Mouse (Mus musculus) adrenal gland, postnatal 25 days (tissue): ENCODE results near the gene Slc4a1ap. TPM values are rescaled to one million over a fixed set of nuclear protein-coding genes. Genes with fewer than 3 reads are reported as not detected.
"Not testable (repeated sequence)": the region's sequence is repeated elsewhere in the genome, so short reads cannot be mapped to it uniquely, and the experiment has no call there.

Experiments
- DNase-seq: peaks from one replicate; pipeline ENCODE4 v3.0.0; 2021; ENCODE audit warnings: mixed read lengths
- long read RNA-seq: library from polyadenylated mRNA; stranded (forward); transcript quantifications from one replicate; pipeline ENCODE4 v2.0.0, GENCODE M21; 2021
- total RNA-seq: library from RNA; stranded (reverse); gene quantifications from 2 replicates; pipeline ENCODE4 v1.2.3, GENCODE M21; 2021

Slc4a1ap gene
- 35.7 and 38.4 TPM in 2 replicates for total RNA-seq
- long read RNA-seq, transcript Slc4a1ap-213 (14 exons, 2,499 nt): minor isoform, 6 of 31 reads
- long read RNA-seq, transcript Slc4a1ap-201 (13 exons, 2,424 nt): major isoform, 7 of 31 reads
- long read RNA-seq, partial matches to known transcripts: 6 of 31 reads
- long read RNA-seq, other reads (novel, unspliced or antisense): 12 of 31 reads

DNA sequence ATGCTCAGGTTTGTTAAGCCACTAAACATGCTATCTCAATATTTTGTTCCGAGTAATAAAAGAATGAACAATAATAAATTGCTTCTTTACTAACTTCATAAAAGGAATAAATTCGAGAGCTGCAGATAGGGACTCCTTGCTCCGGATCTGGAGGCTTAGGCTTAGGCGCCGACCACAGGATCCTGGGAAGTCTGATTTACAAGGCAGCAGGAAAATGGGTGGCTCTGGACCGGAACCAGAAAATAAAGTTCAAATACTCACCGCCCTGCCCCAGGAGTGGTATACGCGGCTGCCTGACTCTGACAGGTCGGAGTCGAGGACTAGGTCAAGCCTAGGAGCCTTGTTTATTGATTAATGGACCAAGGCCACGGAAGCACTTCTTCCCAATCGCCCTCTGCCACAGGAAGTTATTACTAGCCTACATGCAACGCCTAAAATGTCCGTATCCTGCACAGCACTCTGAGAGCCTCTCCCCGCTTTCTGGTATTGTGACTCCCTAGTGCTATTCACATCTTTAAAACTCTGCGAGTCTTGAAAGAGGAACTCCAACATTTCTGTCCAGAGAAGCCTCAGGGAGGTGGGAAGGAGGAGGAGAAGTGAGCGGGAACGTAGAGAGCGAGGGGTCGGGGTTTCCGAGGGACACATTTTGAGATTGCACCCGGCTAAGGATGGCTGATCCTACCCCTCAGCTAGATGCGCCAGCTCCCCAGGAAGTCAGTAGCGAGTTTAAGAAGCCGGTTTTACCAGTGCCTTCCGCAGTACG, at the start of gene Slc4a1ap:
Gene Slc4a1ap, plus strand, starts transcription at position 642 of the 763 bp plus-strand sequence.
- DNase-seq: peak; percentile 73

DNA sequence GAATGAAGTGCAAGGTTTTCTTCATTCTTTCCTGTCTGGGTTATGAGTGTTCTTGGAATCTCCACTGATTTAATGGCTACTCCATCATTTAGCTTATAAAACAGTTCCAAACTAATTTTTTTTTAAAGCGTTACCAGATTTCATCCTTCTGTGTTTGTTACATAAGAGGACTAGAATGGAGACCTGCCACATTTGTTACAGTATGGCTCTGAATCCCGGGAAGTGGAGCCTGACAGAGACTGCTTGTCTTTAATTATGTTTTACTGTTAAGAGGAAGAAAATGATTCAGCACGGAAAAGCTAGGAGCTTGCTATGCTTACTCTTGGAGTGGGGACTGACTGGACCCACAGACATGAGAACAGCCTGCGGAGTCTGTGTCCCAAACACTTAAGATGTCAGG, 46.3 kb upstream of the Slc4a1ap start:
- DNase-seq: no peak

DNA sequence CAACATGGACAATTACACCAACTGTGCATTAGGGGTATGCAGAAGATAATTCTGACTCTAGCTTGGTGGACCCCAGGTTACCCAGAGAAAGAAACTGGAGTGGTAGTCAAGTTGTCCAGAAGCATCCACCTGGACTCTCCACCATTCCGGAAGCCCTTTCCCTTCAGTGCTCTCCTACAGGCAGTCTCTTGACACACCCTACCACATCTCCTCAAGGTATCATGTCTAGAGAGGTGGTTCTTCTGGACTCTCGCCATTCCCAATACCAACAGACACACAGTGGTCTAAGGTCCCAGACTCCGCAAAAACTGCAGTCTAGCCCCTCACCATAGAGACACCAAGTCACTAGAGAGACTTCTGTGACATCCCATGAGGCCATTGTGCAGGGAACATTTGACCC, 41.4 kb upstream of the Slc4a1ap start, which contains the start of gene 4930548H24Rik:
Gene 4930548H24Rik, plus strand, starts transcription at position 301 of the 400 bp plus-strand sequence.
- DNase-seq: no peak

DNA sequence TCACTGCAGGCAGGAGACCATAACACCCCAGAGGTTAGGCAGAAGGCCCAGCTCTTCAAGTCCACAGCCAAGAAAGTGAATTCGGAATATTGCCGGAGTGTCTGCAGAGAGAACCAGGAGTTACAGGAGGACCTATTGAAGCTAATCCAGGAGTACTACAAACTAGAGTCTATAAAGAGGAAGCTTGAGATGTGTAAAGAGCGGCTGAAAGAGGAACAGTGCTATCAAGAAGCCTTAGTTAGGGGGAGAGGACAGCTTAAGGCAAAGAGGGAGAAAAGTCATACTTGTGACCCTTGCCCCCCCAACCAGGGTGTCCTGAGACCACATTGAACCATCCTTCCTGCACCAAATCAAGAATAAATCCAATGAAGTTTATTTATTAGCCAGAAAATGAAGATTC, 38.9 kb upstream of the Slc4a1ap start:
- DNase-seq: no peak

DNA sequence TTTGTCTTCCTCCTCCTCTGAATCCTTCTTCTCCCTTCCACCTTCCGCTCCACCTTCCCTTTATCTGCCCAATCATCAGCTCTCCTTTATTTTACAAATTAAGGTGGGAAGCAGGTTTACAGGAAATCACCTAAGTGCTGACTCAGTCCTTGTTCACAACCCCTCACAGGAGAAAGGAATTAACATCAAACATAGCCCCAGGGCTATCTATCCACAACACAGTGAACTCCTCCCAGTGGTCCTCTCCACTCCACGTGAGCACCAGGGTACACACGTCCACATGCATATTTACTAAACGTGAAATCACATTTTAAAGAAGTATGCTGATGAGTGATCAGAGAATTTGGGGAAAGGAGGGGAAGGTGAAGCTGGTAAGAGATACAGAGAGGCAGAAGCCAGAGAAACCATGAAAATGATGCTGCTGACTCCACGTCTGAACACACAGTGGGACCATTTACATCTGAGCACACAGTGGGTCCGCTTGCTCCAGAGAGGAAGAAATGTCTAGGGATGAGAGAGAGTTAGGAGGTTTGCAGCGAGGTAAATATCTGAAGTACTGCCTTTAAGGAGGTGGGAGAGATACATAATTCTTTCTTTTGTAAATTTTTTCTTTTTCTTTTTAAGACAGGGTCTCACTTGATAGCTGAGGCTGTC, 37.6 kb upstream of the Slc4a1ap start:
- DNase-seq: no peak

DNA sequence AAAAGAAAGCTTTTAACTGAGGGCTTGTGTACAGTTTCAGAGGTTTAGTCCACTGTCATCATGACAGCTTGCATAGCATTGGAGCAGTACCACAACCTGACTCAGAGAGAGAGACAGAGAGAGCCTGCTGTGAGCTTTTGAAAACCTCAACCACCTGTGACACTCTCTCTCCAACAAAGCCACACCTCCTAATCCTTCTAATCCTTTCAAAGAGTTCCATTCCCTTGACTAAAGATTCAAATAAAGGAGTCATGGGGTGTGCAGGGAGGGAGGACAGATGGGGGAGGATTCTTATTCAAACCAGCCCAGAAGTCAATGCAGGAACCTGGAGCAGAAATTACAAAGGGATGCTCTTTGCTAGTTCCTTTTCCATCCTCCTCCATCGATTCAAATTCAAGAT, 34.8 kb upstream of the Slc4a1ap start:
- no peak for DNase-seq

DNA sequence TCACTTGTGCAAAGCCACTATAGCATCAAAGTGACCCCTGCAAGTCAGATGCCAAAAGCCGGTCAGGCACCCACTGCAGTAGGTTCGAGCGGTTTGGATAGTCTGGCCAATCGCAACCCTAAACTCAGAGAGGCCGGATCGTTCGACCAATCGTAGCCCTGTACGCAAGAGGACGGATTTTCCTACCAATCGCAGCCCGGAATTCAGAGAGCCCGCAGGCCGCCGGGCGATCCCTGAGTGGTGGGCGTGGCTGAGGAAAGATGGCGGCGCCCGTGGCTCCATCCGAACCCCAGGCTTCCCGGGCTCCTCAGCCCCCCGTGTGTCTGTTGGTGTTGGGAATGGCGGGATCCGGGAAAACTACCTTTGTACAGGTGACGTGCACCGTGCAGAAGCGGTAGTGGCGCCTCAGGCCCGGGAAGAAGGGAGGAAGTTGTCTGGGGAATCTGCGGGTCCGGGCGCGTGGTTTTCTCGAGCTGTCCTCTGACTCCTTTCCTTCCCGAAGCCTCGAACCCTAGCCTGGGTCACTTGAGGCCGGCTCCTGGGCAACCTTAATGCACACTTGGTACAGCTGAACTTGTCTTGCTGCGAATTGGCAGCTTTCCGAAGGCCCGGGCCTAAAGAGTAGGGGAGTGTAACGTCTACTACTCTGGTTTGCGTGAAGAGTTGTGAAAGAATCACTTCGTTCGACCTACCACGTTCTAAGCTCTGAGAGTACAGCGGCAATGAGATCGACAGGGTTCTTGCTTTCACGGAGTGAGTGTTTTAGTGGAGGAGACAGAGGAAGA, 32.1 kb upstream of the Slc4a1ap start, which contains the start of gene Gpn1:
Gene Gpn1, plus strand, starts transcription at position 229 of the 785 bp plus-strand sequence.
- peak; percentile 90 for DNase-seq

DNA sequence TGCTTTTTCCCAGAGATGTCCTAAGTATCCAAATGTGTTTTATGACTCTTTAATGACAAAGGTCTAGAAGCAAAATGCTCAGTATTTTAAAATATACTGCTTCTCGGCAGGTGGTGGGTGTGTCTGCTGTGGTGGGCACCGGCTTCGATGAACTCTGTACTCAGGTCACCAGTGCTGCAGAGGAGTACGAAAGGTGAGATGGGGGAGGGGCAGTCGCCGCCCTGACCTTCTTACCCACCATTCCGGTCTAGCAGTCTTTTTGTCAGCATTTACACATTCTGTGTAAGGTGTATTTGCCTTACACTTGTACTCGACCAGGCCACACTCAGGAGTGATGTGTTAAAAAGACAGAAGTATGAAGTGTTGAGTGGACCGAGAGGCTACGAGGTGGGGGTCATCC, 22.0 kb upstream of the Slc4a1ap start:
- DNase-seq: no peak

DNA sequence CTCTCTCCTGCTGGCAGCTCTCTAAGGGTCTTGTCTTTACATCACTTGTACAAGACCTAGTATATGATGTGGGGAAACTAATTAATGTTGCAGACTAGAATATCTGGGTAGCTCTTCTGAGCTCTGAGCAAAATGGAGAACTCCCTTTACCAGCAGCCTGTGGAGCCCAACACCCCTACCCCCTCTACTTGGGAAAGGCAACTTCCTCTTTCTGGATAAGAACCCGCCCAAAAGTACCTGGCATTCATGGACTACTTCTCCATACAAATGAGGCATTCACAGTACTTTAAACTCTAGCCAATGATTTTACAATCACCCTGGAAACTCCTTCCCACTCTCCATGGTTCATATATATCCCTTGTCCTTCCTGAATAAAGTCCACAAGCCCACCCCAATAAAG, 14.3 kb upstream of the Slc4a1ap start:
- no peak for DNase-seq

DNA sequence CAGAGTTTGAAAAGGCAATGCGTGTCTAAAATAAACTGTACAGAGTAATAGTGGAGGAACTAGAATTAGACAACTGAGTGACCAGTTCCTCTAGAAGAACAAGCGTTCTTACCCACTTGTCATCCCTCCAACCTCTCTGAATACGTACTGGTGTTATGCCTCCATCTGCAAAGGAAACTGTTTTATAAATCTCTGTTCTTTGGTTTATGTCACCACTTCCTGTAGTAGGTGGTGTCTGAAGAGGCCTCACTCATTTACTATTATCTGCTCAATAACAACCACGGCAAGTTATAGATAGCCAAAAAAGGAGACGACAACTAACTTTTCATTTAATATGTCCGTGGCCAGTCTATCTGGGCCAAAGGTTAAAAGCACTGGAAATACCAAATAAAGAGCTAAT, 6.2 kb upstream of the Slc4a1ap start:
- DNase-seq: no peak

DNA sequence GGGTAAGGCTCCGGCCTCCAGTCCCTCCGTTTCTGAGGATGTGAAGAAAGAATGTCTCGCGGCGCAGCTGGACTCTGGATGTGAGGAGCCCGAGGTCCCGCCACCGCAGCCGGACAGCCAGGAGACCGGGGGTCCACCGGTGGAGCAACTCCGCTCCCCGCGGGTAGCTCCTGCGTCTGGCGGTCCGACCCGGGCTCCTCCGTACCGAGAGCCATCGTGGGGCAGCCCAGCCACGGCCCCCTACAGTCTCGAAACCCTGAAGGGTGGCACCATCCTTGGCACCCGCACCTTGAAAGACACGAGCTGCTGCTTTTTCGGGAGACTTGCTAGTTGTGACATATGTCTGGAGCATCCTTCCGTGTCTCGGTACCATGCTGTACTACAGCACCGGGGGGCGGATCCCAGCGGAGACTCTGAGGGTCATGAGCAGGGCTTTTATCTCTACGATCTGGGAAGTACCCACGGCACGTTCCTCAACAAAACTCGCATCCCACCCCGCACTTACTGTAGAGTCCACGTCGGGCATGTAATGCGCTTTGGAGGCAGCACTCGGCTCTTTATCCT, 404 bp downstream of the Slc4a1ap start:
- no peak for DNase-seq

DNA sequence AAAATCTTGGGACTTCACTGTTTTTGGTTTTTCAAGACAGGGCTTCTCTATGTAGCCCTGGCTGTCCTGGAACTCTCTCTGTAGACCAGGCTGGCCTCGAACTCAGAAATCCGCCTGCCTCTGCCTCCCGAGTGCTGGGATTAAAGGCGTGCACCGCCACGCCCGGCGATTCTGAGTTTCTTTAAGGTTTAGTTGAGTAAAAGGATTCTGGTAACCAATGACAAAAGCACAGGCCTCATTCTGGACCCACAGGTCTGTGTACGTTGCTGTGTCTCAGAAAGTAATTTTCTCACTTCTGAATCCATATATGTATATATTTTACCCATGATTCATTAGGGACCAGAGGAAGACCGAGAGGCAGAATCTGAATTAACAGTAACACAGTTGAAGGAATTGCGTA, 912 bp downstream of the Slc4a1ap start, which contains the start of gene Supt7l:
Gene Supt7l, minus strand, starts transcription at position 101 of the 400 bp plus-strand sequence.
- not testable (repeated sequence) for DNase-seq

DNA sequence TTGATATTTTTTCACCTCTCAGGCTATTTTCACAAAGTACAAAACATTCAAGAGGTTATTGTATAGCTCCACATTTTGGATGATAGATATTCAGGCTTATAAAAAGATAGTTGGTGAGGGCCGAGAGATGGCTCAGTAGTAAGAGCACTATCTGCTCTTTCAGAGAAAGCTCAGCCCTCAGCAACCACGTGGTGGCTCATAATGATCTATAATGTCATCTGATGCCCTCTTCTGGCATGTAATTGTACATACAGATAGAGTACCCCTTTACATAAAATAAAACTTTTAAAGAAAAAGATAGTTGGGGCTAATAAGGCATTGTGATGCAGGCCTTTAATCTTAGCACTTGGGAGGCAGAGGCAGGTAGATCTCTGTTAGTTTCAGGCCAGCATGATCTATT, 1.8 kb downstream of the Slc4a1ap start:
- DNase-seq: no peak

DNA sequence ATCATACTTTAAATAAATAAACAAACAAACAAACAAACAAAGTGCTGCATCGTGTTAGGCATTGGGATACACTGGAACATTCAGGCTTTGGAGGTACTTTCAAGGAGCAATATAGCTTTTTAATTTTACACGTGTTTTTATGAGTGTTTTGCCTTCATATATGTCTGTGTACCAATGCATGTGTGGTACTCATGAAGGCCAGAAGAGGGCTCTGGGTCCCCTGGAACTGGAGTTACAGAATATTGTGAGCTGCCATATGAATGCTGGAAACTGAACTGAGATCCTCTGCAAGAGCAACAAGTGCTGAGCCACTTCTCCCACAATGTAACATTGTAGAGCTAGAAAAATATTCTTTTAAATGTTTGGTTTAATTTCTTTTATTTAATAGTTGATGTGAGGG, 8.4 kb downstream of the Slc4a1ap start:
- DNase-seq: no peak

DNA sequence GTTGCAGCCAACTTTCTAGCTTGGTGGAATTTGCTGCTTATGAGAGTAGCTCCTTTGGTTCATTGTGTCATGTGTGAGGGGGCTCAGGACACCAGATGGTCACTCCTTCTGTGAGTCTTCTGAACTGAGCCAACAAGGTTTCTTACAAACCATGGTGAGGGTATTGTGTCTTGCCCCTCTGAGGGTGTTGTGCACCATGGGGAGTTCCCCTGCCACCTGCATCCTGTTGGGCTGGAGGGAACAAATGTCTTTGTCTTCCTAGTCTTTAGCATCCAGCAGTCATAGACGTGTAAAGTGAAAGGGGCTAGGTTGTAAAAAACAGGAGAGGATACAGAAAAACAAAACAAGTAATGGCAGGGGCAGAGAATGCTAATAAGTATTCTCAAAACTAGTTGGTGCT, 32.6 kb downstream of the Slc4a1ap start:
- DNase-seq: no peak

DNA sequence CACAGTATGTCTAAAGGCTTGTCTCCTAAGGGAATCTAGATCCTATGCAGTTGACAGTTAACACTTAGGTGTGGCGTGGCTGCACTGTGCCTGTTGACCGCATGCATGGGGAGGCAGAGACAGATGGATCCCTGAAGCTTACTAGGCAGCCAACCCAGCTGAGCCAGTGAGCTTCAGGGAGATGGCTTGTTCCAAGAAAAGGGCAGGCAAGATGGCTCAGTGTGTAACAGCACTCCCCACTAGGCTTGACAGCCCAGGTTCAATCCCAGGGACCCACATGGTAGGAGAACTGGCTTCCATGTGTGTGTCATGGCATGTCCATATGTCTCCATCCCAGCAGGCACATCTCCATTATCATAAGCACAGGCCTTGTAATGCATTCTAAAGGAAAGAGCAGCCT, 33.6 kb downstream of the Slc4a1ap start:
- no peak for DNase-seq

DNA sequence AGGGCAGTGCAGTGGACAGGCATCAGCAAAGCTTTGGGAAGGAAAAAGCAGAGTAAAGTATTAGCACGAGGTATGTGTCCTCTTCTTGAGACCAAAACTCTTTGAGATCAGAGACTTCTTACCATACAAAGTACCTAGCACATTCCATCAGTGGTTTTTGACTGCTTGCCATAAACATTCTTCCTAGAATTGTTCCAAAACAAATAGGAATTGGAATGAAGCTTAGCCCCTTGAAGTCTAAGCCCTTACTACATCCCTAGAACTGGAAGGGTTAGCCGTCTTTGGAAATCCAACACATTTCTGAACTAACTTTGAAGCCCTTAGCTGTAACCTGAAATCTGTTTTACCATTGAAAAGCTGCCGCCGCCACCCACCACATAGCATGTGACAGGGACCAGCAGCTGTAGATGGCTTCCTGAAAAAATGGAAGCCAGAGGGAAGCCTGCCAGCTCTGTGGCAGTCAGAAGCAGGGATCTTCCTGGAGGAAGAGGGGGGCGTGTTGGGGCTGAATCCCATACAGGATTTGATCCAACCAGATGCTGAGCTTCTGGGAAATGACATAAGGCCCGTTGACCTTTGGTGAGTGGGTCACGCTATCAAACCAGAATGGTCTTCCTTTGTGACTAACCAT, 35.4 kb downstream of the Slc4a1ap start:
- peak; percentile 26 for DNase-seq

DNA sequence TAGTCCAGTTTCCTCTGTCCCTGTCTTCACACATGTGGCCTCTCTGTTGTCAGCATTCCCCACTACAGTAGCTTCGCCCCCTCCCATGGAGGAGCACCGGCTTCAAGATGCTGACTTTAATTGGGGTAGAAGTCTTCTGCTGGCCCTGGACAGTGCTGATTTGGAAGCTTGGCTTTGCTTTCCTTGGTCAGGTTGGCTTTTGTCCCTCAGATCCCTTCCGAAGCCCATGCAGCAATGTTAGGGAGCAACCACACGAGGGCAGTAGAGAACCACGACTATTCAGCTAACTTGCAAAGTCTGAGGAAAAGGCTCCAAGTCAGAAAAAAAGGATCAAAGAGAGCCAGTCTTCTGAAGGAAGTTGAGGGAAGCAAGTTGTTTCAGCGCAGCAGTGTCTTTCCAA, 36.7 kb downstream of the Slc4a1ap start:
- DNase-seq: peak; percentile 74

DNA sequence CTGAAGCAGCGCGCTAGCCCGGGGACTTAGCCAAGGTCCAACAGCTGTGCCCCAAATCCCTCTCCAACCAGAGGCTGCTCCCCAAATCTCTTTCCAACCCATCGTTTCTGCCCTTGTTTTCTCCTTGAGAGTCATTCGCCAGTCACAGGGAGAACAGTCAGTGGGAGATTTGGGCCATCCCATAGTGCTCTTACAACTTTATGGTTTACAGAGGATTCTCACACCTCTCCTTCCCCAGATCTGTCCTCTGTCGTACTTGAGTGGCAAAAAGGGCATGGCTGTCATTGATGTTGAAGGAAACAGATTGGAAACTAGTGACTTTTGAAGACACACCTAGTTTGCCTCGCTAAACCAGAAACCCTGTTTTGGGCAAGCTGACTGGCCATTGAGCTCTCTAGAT, 37.1 kb downstream of the Slc4a1ap start:
- no peak for DNase-seq

DNA sequence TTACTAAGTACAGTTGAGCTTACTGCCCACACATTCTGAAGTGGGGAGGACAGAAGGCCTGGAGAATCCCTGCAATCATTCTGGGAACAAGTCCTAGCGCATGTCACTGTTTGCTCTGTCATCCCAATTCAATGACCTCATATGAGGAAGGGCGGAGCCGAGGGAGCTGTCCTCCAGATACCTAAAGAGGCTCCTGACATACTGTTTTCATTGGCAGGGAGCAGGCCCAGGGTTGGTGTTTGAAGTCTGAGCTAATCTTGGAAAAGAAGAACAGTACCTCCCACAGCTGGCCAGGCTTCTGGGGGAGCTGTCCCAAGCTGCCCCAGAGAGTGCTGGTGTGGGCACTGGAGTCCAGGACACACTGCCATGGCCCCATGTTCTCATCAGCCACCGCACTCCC, 38.2 kb downstream of the Slc4a1ap start:
- DNase-seq: no peak

DNA sequence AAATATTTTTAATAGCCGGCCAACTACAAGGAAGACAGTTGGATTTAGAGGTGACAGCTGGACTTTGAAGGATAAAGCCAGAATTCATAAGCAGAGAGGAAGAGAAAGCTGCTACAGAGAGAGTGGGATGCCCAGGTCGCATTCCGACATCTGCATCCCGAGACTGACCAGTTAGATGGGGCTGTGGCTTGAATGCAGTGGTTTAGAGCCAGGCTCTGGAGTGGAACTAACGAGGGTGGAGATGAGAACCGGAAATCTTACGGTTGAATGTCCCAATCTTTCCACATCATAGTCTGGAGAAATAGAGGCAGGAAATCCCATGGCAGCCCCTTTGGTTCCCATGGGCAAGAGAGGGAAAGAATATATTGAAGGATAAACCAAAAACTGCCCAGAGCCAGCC, 39.2 kb downstream of the Slc4a1ap start:
- no peak for DNase-seq

DNA sequence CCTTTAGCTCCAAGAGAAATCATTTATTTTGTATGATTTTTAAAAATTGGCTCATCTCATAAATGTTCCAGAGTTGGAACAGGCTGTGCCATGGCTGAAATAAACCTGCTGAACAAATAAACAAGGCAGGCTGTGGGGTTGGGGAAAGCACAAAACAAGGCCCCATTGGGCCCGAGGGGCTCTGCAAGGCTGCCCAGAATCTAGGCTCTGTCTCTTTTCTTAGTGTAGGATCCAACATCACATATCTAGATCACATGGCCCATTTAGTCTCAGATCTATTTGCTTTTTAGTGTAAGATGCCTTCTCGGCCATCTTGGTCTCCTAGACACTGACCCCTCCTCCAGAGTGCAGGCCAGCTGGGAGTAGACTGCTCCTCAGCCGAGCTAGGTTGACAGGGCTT, 39.7 kb downstream of the Slc4a1ap start:
- DNase-seq: no peak
